Mouse (Mus musculus): ENCODE results near the gene Adprm.
"Not testable (repeated sequence)": the region's sequence is repeated elsewhere in the genome, so short reads cannot be mapped to it uniquely, and the experiment has no call there.

Adprm gene

DNA sequence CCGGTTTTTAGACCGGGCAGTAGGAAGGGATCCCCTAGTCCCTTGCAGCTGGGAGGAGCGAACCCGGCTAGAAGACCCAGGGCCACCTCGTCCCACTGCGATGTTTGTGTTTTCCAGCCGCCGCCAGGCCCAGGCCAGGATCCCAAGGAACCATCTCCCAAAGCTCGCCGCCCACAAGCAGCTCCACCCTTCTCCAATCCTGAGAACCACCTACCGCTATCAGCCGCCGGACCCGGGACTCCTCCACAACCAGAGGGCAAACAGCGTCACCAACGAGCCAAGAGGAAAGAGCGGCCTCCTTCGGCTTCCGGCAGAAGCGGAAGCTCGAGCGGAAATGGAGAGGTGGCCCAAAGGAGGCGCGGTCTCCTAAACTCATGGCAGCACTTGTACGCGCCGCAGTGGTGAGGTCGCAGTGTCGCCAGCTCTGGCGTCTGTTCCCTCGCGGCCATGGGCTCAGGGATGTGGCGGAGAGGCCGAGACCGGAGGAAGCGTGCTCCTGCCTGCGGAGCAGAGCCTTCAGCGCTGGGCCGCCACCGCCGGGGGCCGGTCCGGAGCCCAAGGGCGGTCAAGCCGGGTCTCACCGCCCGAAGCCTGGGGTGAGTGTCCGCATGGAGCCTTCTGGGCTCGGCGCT, at the start of gene Adprm, which contains the start of gene Sco1:
Adprm (minus strand) TSS at position 274 of the 632 bp plus-strand sequence.
Sco1 (plus strand) TSS at position 350 of the 632 bp plus-strand sequence.
- DNase-seq (ENCODE audit: low spot score) = peak; percentile 75

- peak; percentile 50 for DNase-seq (ENCODE audit: low spot score)
These were observed 49.3 kb upstream of the Adprm start for GRCm38 (mm10) chr11:67101713-67102112.

GRCm38 (mm10) chr11:67100169-67100568, 47.8 kb upstream of the Adprm start:
- DNase-seq (ENCODE audit: low spot score) = no peak

DNA sequence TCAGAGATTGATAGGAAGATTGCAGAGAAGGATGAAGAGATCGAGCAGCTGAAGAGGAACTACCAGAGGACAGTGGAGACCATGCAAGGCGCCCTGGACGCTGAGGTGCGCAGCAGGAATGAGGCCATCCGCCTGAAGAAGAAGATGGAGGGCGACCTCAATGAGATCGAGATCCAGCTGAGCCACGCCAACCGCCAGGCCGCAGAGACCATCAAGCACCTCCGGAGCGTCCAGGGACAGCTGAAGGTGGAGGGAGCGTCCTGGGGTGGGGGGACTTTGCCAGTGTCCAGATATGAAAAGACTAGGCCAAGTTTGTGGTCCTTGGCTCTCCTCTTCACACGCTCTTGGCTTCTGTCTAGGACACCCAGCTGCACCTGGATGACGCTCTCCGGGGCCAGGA, 46.8 kb upstream of the Adprm start:
- DNase-seq (ENCODE audit: low spot score) = no peak

DNA sequence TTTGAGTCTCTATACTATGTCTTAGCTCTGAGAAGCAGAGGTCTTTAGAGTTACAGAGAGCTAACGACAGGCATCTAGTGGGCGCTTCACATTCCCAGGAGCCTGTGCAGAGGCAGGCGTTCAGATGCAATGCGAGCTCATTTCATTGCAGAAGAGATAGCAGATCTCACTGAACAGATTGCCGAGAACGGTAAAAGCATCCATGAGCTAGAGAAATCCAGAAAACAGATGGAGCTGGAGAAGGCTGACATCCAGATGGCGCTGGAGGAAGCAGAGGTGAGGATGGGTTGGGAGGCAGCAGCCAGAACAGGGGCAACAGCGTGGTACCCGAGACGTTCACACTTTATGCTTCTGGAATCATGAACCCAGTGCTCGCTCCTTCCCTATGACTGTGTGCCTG, 46.0 kb upstream of the Adprm start:
- no peak for DNase-seq (ENCODE audit: low spot score)

DNA sequence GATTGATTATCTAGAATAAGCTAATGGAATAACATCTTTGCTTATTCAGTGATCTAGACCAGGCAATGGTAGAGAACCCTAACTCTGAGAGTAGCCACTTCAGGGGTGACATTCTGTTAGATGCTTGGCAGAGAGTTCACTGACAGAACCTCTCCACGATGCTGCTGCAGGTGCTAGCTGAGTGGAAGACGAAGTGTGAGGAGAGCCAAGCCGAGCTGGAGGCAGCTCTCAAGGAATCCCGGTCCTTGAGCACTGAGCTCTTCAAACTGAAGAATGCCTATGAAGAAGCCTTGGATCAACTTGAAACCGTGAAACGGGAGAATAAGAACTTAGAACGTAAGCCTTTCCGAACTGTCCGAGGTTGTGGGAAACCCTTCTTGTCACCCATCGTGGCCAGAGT, 45.3 kb upstream of the Adprm start:
- DNase-seq (ENCODE audit: low spot score) = no peak

DNA sequence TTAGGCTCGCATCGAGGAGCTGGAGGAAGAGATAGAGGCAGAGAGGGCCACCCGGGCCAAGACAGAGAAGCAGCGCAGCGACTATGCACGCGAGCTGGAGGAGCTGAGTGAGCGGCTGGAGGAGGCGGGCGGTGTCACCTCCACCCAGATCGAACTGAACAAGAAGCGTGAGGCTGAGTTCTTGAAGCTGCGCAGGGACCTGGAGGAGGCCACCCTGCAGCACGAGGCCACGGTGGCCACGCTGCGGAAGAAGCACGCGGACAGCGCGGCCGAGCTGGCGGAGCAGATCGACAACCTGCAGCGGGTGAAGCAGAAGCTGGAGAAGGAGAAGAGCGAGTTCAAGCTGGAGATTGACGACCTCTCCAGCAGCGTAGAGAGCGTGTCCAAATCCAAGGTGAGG, 42.1 kb upstream of the Adprm start:
- no peak for DNase-seq (ENCODE audit: low spot score)

DNA sequence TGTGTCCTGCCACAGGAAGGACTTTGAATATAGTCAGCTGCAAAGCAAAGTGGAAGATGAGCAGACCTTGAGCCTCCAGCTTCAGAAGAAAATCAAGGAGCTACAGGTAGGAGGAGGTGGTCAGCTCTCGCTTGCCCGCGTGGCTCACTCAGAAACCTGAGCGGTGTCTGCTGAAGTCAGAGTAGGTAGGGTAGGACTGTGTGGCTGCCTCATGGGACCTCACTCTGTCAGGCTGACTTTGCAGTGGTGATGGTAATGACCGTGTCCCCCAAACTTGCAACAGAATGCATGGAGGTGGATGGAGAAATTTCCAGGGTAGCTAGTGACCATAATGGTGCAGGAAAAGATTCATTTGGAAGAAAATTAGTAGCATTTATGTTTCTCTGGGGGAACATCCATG, 41.3 kb upstream of the Adprm start:
- DNase-seq (ENCODE audit: low spot score) = no peak

GRCm38 (mm10) chr11:67093201-67093600, 40.8 kb upstream of the Adprm start:
- no peak for DNase-seq (ENCODE audit: low spot score)

- DNase-seq (ENCODE audit: low spot score) = not testable (repeated sequence)
These were observed 40.0 kb upstream of the Adprm start for GRCm38 (mm10) chr11:67092354-67092753.

DNA sequence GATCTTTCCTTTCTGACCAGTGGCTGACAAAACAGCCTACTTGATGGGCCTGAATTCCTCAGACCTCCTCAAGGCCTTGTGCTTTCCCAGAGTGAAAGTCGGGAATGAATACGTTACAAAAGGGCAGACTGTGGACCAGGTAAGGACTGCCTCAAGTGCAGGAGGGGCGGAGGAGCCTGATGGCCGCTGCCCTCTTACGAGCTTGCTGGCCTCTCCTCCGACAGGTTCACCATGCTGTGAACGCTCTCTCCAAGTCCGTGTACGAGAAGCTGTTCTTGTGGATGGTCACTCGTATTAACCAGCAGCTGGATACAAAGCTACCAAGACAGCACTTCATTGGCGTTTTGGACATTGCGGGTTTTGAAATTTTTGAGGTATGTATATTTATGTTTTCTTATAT, 34.8 kb upstream of the Adprm start:
- DNase-seq (ENCODE audit: low spot score) = no peak

- DNase-seq (ENCODE audit: low spot score) = no peak
These were observed 34.2 kb upstream of the Adprm start for GRCm38 (mm10) chr11:67086467-67087164.

- peak; percentile 70 for DNase-seq (ENCODE audit: low spot score)
These were observed 33.1 kb upstream of the Adprm start for GRCm38 (mm10) chr11:67085489-67085888.

- no peak for DNase-seq (ENCODE audit: low spot score)
These were observed 31.4 kb upstream of the Adprm start for GRCm38 (mm10) chr11:67083712-67084340.

- DNase-seq (ENCODE audit: low spot score) = no peak
These were observed 30.8 kb upstream of the Adprm start for GRCm38 (mm10) chr11:67083239-67083638.

- no peak for DNase-seq (ENCODE audit: low spot score)
These were observed 30.4 kb upstream of the Adprm start for GRCm38 (mm10) chr11:67082793-67083192.

DNA sequence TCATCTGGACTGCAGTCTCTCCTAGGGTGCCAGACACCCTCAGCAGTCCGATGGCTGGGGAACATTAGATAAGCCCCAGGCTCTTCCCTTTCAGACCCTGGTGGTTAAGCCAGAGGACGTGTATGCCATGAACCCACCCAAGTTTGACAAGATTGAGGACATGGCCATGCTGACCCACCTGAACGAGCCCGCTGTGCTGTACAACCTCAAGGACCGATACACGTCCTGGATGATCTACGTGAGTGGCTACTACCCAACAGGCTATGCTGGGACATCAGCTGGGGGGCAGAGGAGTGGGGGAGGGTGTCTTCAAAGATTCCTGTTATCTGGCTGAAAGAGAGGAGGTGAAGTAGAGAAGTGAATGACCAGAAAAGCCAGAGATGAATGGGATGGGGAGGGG, 29.8 kb upstream of the Adprm start:
- DNase-seq (ENCODE audit: low spot score) = no peak

- no peak for DNase-seq (ENCODE audit: low spot score)
These were observed 28.8 kb upstream of the Adprm start for GRCm38 (mm10) chr11:67081125-67081649.

DNA sequence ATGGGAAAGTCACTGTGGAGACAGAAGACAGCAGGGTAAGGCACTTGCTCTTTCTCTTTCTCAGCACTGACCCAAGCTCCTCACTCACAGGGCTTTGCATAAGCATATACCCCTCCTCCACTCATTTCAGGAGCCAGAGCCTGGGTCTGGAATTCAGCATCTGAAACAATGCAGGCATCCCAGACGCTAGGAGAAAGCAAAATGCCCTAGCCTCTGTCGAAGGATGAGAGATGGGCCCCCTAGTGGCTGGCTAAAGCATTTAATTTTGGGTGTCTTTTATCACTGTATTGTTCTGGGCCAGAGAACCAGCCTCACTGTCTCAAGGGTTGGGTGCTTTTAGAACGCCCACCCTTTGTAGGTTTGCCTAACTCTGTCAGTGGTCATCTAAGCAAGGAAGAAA, 27.8 kb upstream of the Adprm start:
- DNase-seq (ENCODE audit: low spot score) = peak; percentile 57

DNA sequence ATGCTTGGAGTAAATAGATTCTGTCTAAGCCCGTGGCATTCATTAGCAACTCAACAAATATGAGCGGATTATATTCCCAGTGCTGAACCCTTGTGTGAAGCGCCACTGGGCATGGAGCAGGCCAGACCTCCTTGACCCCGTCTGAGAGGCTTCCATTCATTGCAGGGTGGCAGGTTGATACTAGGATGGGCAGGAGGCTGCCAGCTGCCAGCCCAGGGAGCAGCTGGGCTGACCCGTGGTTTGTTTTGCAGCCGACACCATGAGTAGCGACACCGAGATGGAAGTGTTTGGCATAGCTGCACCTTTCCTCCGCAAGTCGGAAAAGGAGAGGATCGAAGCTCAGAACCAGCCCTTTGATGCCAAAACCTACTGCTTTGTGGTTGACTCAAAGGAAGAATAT, 27.3 kb upstream of the Adprm start:
- no peak for DNase-seq (ENCODE audit: low spot score)

- DNase-seq (ENCODE audit: low spot score) = no peak
These were observed 26.5 kb upstream of the Adprm start for GRCm38 (mm10) chr11:67078888-67079287.

DNA sequence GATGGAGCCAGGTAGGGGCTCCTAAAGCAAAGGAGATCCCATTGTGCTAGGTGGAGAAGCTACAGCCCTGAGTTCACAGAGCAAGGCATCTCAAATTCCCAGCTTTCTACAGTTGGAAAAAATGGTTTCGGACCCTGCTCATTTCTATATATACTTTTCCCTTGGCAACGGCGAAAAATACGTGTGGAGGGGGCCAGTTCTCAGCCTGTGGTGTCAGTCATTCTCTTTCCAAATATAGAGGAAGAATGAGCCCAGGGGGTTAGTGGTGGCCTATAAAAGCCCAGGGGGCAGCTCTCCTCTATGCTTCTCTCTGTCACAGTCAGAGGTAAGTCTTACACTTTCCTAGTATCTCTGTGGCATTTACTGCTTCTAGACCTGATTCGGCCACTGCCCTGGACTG, 25.6 kb upstream of the Adprm start, which contains the start of gene Myh3:
Myh3 (plus strand) TSS at position 301 of the 400 bp plus-strand sequence.
- DNase-seq (ENCODE audit: low spot score) = no peak

GRCm38 (mm10) chr11:67077435-67077834, 25.0 kb upstream of the Adprm start:
- DNase-seq (ENCODE audit: low spot score) = no peak
